Mouse (Mus musculus): ENCODE data around the gene Gm21905.

The Gm21905 gene

GRCm38 (mm10) chr5:67946321-67946720, at the start of gene Gm21905:
Gene Gm21905, minus strand, starts transcription at chr5:67946421.
- DNase-seq: no peak

- DNase-seq: no peak
These were observed 44.2 kb upstream of the Gm21905 start for GRCm38 (mm10) chr5:67990426-67990825.

GRCm38 (mm10) chr5:67981946-67982526, 35.8 kb upstream of the Gm21905 start:
- no peak for DNase-seq

- no peak for DNase-seq
These were observed 23.3 kb upstream of the Gm21905 start for GRCm38 (mm10) chr5:67969536-67969935.

GRCm38 (mm10) chr5:67961708-67962629, 15.7 kb upstream of the Gm21905 start:
- DNase-seq: no peak

- DNase-seq: no peak
These were observed 9.3 kb upstream of the Gm21905 start for GRCm38 (mm10) chr5:67955486-67955885.

GRCm38 (mm10) chr5:67954097-67954496, 7.9 kb upstream of the Gm21905 start:
- DNase-seq: no peak

GRCm38 (mm10) chr5:67948074-67948473, 1.9 kb upstream of the Gm21905 start:
- no peak for DNase-seq

GRCm38 (mm10) chr5:67947006-67947405, 785 bp upstream of the Gm21905 start:
- DNase-seq: no peak

GRCm38 (mm10) chr5:67944074-67944785, 2.0 kb downstream of the Gm21905 start:
- DNase-seq: no peak

GRCm38 (mm10) chr5:67943199-67943598, 3.0 kb downstream of the Gm21905 start:
- DNase-seq: no peak

GRCm38 (mm10) chr5:67941369-67941768, 4.9 kb downstream of the Gm21905 start, which contains the start of gene Gm5108:
Gene Gm5108, plus strand, starts transcription at chr5:67941669.
- no peak for DNase-seq

GRCm38 (mm10) chr5:67931623-67932022, 14.6 kb downstream of the Gm21905 start:
- DNase-seq: no peak

GRCm38 (mm10) chr5:67930584-67930983, 15.6 kb downstream of the Gm21905 start:
- DNase-seq: no peak

- DNase-seq: no peak
These were observed 41.7 kb downstream of the Gm21905 start for GRCm38 (mm10) chr5:67904555-67904954.

- DNase-seq: peak; percentile 24
These were observed 47.3 kb downstream of the Gm21905 start for GRCm38 (mm10) chr5:67898921-67899320.

- no peak for DNase-seq
These were observed 61.6 kb downstream of the Gm21905 start for GRCm38 (mm10) chr5:67884422-67885210.

GRCm38 (mm10) chr5:67883564-67884171, 62.6 kb downstream of the Gm21905 start:
- no peak for DNase-seq
